Mouse (Mus musculus): ENCODE measurements at regions not wholly inside any gene's neighbourhood (a gene's known extent, or its start where the extent isn't known, plus 50 kb on each side); places are given as distances from the start of the nearest gene placed in this dataset.
A peak's percentile ranks its signal among the peaks of the same experiment; 100 is the strongest.

- peak; percentile 1 to 29 for DNase-seq (ENCODE audit: low spot score in 2 of 2)
Measured at GRCm38 (mm10) chrX:107477066-107477465, 73.9 kb upstream of the Itm2a start.

- no peak for DNase-seq (ENCODE audit: low spot score in 2 of 2)
Measured at GRCm38 (mm10) chrX:107469242-107469641, 66.1 kb upstream of the Itm2a start.

All from layer of hippocampus, postnatal 14 days (tissue).